Mouse (Mus musculus): ENCODE data around the gene Plxnb1.

DNA sequence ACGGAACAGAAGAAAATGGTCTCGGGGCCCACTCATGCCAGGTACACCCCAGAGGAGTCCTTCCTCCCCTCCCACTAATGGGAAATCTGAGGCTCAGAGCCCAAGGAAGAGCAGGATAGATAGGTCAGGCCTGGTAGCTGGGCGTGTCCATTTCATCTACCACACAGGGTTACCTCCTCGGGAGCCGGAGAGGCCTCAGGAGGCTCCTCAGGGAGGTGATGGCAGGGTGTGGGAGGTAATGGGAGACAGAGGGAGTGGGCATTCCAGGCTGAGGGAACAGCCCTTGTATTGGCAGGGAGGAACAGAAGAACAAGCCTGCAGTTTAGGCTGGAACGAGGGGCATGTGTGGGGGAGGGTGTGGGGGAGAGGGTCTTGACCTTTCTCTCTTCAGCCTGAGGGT, 1.7 kb downstream of the Plxnb1 start:
- TF ChIP-seq CTCF (IDR thresholded peaks at IDR 0.05): no peak
- no peak for TF ChIP-seq POLR2A (IDR thresholded peaks at IDR 0.05; ENCODE audit: insufficient read depth, low read depth, low read length)
